Mouse (Mus musculus): ENCODE results near the gene Dpp10. TPM values are rescaled to one million over a fixed set of nuclear protein-coding genes. Genes with fewer than 3 reads are reported as not detected.
A peak's percentile ranks its signal among the peaks of the same experiment; 100 is the strongest.

The Dpp10 gene
- 10 to 100 TPM; 30.4 to 38.9 TPM for total RNA-seq (2021)
- long read RNA-seq, experiment 1, full-length matches to known transcripts = 14 of 26 reads
- long read RNA-seq, experiment 1, partial matches to known transcripts = 8 of 26 reads
- long read RNA-seq, experiment 1, other reads (novel, unspliced or antisense) = 4 of 26 reads
- long read RNA-seq, experiment 2, full-length matches to known transcripts = 16 of 28 reads
- long read RNA-seq, experiment 2, partial matches to known transcripts = 7 of 28 reads
- long read RNA-seq, experiment 2, other reads (novel, unspliced or antisense) = 5 of 28 reads

GRCm38 (mm10) chr1:124044925-124045640, at the start of gene Dpp10:
Dpp10 (minus strand) TSS chr1:124045559.
- TF ChIP-seq CTCF (conservative IDR thresholded peaks at IDR 0.05) = no peak
- H3K4me3 ChIP-seq = peak within 1 kb of the TSS; percentile 66
- DNase-seq (ENCODE audit: low spot score in 2 of 2) = peak in 1 of 2 experiments; percentile 24
- H3K27ac ChIP-seq = peak within 1 kb of the TSS; percentile 62; the same call in 1 of the 2 replicates

- no peak overlapping the region for H3K4me3 ChIP-seq
- no peak for DNase-seq (ENCODE audit: low spot score in 2 of 2)
- H3K27ac ChIP-seq = no peak overlapping the region
- TF ChIP-seq CTCF (conservative IDR thresholded peaks at IDR 0.05) = no peak
These were observed 3.2 kb upstream of the Dpp10 start for GRCm38 (mm10) chr1:124048544-124048943.

GRCm38 (mm10) chr1:124045761-124046300, 472 bp upstream of the Dpp10 start:
- DNase-seq (ENCODE audit: low spot score in 2 of 2) = peak in 1 of 2 experiments; percentile 33
- peak; percentile 19 for TF ChIP-seq CTCF (conservative IDR thresholded peaks at IDR 0.05)
- H3K4me3 ChIP-seq = peak overlapping the region; percentile 66
- peak overlapping the region; percentile 62; the same call in 1 of the 2 replicates for H3K27ac ChIP-seq

- no peak overlapping the region; the same call in 1 of the 2 replicates for H3K27ac ChIP-seq
- peak overlapping the region; percentile 66 for H3K4me3 ChIP-seq
- no peak for TF ChIP-seq CTCF (conservative IDR thresholded peaks at IDR 0.05)
- no peak for DNase-seq (ENCODE audit: low spot score in 2 of 2)
These were observed 1.2 kb downstream of the Dpp10 start for GRCm38 (mm10) chr1:124044161-124044560.

- no peak for TF ChIP-seq CTCF (conservative IDR thresholded peaks at IDR 0.05)
- H3K4me3 ChIP-seq = peak overlapping the region; percentile 66; the same call in 1 of the 2 replicates
- no peak for DNase-seq (ENCODE audit: low spot score in 2 of 2)
- H3K27ac ChIP-seq = no peak overlapping the region
These were observed 1.9 kb downstream of the Dpp10 start for GRCm38 (mm10) chr1:124043421-124043820.

- no peak overlapping the region for H3K4me3 ChIP-seq
- peak in 1 of 2 experiments; percentile 42 for DNase-seq (ENCODE audit: low spot score in 2 of 2)
- peak; percentile 82 for TF ChIP-seq CTCF (conservative IDR thresholded peaks at IDR 0.05)
- H3K27ac ChIP-seq = no peak overlapping the region
These were observed 3.8 kb downstream of the Dpp10 start for GRCm38 (mm10) chr1:124041559-124041958.

- DNase-seq (ENCODE audit: low spot score in 2 of 2) = no peak
- TF ChIP-seq CTCF (conservative IDR thresholded peaks at IDR 0.05) = no peak
- Histone ChIP-seq H3K27ac (no peak overlapping the region), H3K4me3 (no peak overlapping the region)
These were observed 9.9 kb downstream of the Dpp10 start for GRCm38 (mm10) chr1:124035306-124035990.

- DNase-seq (ENCODE audit: low spot score in 2 of 2) = no peak
- no peak for TF ChIP-seq CTCF (conservative IDR thresholded peaks at IDR 0.05)
- Histone ChIP-seq H3K27ac (0 out of 2 replicates have a peak overlapping the region, but pooled peaks have one; percentile 14), H3K4me3 (no peak overlapping the region)
These were observed 12.7 kb downstream of the Dpp10 start for GRCm38 (mm10) chr1:124032677-124033076.

- no peak for DNase-seq (ENCODE audit: low spot score in 2 of 2)
- Histone ChIP-seq H3K27ac (0 out of 2 replicates have a peak overlapping the region, but pooled peaks have one; percentile 14), H3K4me3 (no peak overlapping the region)
- TF ChIP-seq CTCF (conservative IDR thresholded peaks at IDR 0.05) = no peak
These were observed 13.4 kb downstream of the Dpp10 start for GRCm38 (mm10) chr1:124031968-124032367.

- no peak for DNase-seq (ENCODE audit: low spot score in 2 of 2)
- Histone ChIP-seq H3K4me3 (no peak overlapping the region), H3K27ac (no peak overlapping the region)
- no peak for TF ChIP-seq CTCF (conservative IDR thresholded peaks at IDR 0.05)
These were observed 42.6 kb downstream of the Dpp10 start for GRCm38 (mm10) chr1:124002797-124003196.

- Histone ChIP-seq H3K4me3 (no peak overlapping the region), H3K27ac (no peak overlapping the region)
- no peak for DNase-seq (ENCODE audit: low spot score in 2 of 2)
- TF ChIP-seq CTCF (conservative IDR thresholded peaks at IDR 0.05) = no peak
These were observed 49.6 kb downstream of the Dpp10 start for GRCm38 (mm10) chr1:123995780-123996179.

- Histone ChIP-seq H3K27ac (no peak overlapping the region), H3K4me3 (no peak overlapping the region)
- no peak for DNase-seq (ENCODE audit: low spot score in 2 of 2)
- TF ChIP-seq CTCF (conservative IDR thresholded peaks at IDR 0.05) = no peak
These were observed 59.9 kb downstream of the Dpp10 start for GRCm38 (mm10) chr1:123985324-123986024.
